Mouse (Mus musculus): ENCODE results near the gene Zan. TPM values are rescaled to one million over a fixed set of nuclear protein-coding genes. Genes with fewer than 3 reads are reported as not detected.
A peak's percentile ranks its signal among the peaks of the same experiment; 100 is the strongest.

The Zan gene
- 0.13 TPM in 1 of 2 replicates, not detected in the other for polyA plus RNA-seq (2014; fragmentation: Nextera tagmentation; extraction: Ambion mirVana)

GRCm38 (mm10) chr5:137476964-137477363 is at the start of gene Zan:
TSS of gene Zan (minus strand) at chr5:137477064.
- Histone ChIP-seq H3K9ac (ENCODE audit: low read length) (no peak within 1 kb of the TSS), H3K4me2 (ENCODE audit: low read depth, severe bottlenecking) (no peak within 1 kb of the TSS), H3K27ac (replicated peaks; ENCODE audit: low read depth, low read length) (no peak within 1 kb of the TSS), H3K27me3 (ENCODE audit: control insufficient read depth, insufficient read depth, low read length) (no peaks in the 10 kb centered on the region), H3K36me3 (ENCODE audit: control insufficient read depth, insufficient read depth, low read length) (no peaks in the 10 kb centered on the region), H3K4me3 (ENCODE audit: low read depth, low read length) (no peak within 1 kb of the TSS), H3K9me3 (ENCODE audit: control insufficient read depth, low read length) (no peaks in the 10 kb centered on the region), H3K4me1 (ENCODE audit: control insufficient read depth, insufficient read depth, low read length) (0 out of 2 replicates have a peak, but pooled peaks cover under 1% of the 10 kb centered on the region)
- DNase-seq (ENCODE audit: low spot score): no peak
- ATAC-seq (ENCODE audit: insufficient number of reproducible peaks, low FRiP score, low TSS enrichment, low read depth): no peak
- WGBS: 83% methylated on average over 5 of the region's 5 CpGs

DNA sequence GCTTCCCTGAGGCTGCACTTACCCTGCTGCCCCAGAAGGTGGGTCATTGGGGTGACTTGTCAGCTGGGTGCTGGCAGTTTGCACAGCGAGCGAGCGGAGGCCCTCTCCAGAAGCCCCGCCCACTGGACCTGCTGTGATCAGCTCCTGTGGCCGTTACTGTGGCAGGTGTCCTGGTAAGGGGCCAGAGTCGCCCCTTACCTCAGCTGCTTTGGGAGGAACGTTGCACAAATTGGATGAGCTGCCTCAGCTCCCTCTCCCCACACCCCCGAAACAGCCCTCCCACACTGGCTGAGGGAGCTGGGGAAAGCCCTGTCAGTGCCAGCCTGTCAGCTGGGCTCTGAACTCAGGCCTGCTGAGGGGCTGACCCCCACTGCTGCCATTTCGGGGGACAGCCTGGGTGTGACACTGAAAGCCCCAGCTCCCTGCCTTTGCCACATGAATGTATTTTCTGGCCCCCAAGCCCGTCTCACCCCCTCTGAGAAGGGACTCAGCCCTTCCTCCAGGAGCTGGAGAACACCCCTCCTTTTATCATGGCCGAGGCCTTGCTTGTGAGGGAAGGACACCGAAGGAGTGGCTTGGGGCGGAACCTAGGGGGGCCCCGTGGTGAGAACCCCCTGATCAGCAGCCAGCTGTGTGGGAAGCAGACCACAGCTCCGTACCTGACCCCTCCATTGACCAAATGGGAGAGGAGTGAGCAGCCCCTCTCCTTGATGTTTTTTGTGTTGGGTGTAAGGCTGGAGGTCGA is 49.5 kb upstream of the Zan start:
- Histone ChIP-seq H3K4me2 (ENCODE audit: low read depth, severe bottlenecking) (no peak overlapping the region), H3K36me3 (ENCODE audit: control insufficient read depth, insufficient read depth, low read length) (peaks cover 53% of the 10 kb centered on the region), H3K4me1 (ENCODE audit: control insufficient read depth, insufficient read depth, low read length) (peaks cover 11% of the 10 kb centered on the region), H3K27me3 (ENCODE audit: control insufficient read depth, insufficient read depth, low read length) (no peaks in the 10 kb centered on the region), H3K27ac (replicated peaks; ENCODE audit: low read depth, low read length) (no peak overlapping the region), H3K9me3 (ENCODE audit: control insufficient read depth, low read length) (no peaks in the 10 kb centered on the region), H3K9ac (ENCODE audit: low read length) (no peak overlapping the region), H3K4me3 (ENCODE audit: low read depth, low read length) (no peak overlapping the region)
- ATAC-seq (ENCODE audit: insufficient number of reproducible peaks, low FRiP score, low TSS enrichment, low read depth) (no peak), DNase-seq (ENCODE audit: low spot score) (peak; percentile 42)
- 50% methylated on average over 16 of the region's 16 CpGs for WGBS

- 82% methylated on average over 16 of the region's 16 CpGs for WGBS
These were observed 48.6 kb upstream of the Zan start for GRCm38 (mm10) chr5:137525511-137525910.

GRCm38 (mm10) chr5:137524671-137525070 is 47.8 kb upstream of the Zan start:
- H3K4me2 ChIP-seq (ENCODE audit: low read depth, severe bottlenecking): no peak overlapping the region
- H3K9me3 ChIP-seq (ENCODE audit: control insufficient read depth, low read length): no peaks in the 10 kb centered on the region
- H3K9ac ChIP-seq (ENCODE audit: low read length): no peak overlapping the region
- no peaks in the 10 kb centered on the region for H3K27me3 ChIP-seq (ENCODE audit: control insufficient read depth, insufficient read depth, low read length)
- WGBS: 92% methylated on average over 13 of the region's 13 CpGs
- H3K27ac ChIP-seq (replicated peaks; ENCODE audit: low read depth, low read length): no peak overlapping the region
- no peak for DNase-seq (ENCODE audit: low spot score)
- ATAC-seq (ENCODE audit: insufficient number of reproducible peaks, low FRiP score, low TSS enrichment, low read depth): no peak
- 0 out of 2 replicates have a peak, but pooled peaks cover 3% of the 10 kb centered on the region for H3K4me1 ChIP-seq (ENCODE audit: control insufficient read depth, insufficient read depth, low read length)
- no peak overlapping the region for H3K4me3 ChIP-seq (ENCODE audit: low read depth, low read length)
- peaks cover 67% of the 10 kb centered on the region for H3K36me3 ChIP-seq (ENCODE audit: control insufficient read depth, insufficient read depth, low read length)

More at GRCm38 (mm10) chr5:137525511-137525910, 48.6 kb upstream of the Zan start:
- Histone ChIP-seq H3K27me3 (ENCODE audit: control insufficient read depth, insufficient read depth, low read length) (no peaks in the 10 kb centered on the region), H3K4me2 (ENCODE audit: low read depth, severe bottlenecking) (no peak overlapping the region), H3K27ac (replicated peaks; ENCODE audit: low read depth, low read length) (no peak overlapping the region), H3K4me3 (ENCODE audit: low read depth, low read length) (no peak overlapping the region), H3K9ac (ENCODE audit: low read length) (no peak overlapping the region), H3K4me1 (ENCODE audit: control insufficient read depth, insufficient read depth, low read length) (peaks cover 9% of the 10 kb centered on the region), H3K9me3 (ENCODE audit: control insufficient read depth, low read length) (no peaks in the 10 kb centered on the region), H3K36me3 (ENCODE audit: control insufficient read depth, insufficient read depth, low read length) (peaks cover 61% of the 10 kb centered on the region)
- no peak for DNase-seq (ENCODE audit: low spot score)
- no peak for ATAC-seq (ENCODE audit: insufficient number of reproducible peaks, low FRiP score, low TSS enrichment, low read depth)

GRCm38 (mm10) chr5:137524251-137524515 is 47.3 kb upstream of the Zan start:
- Histone ChIP-seq H3K4me3 (ENCODE audit: low read depth, low read length) (no peak overlapping the region), H3K9ac (ENCODE audit: low read length) (no peak overlapping the region), H3K36me3 (ENCODE audit: control insufficient read depth, insufficient read depth, low read length) (peaks cover 62% of the 10 kb centered on the region), H3K4me1 (ENCODE audit: control insufficient read depth, insufficient read depth, low read length) (0 out of 2 replicates have a peak, but pooled peaks cover 3% of the 10 kb centered on the region), H3K27me3 (ENCODE audit: control insufficient read depth, insufficient read depth, low read length) (no peaks in the 10 kb centered on the region), H3K4me2 (ENCODE audit: low read depth, severe bottlenecking) (no peak overlapping the region), H3K27ac (replicated peaks; ENCODE audit: low read depth, low read length) (no peak overlapping the region), H3K9me3 (ENCODE audit: control insufficient read depth, low read length) (no peaks in the 10 kb centered on the region)
- 94% methylated on average over 8 of the region's 8 CpGs for WGBS
- ATAC-seq (ENCODE audit: insufficient number of reproducible peaks, low FRiP score, low TSS enrichment, low read depth) (no peak), DNase-seq (ENCODE audit: low spot score) (no peak)

- Histone ChIP-seq H3K4me3 (ENCODE audit: low read depth, low read length) (no peak overlapping the region), H3K36me3 (ENCODE audit: control insufficient read depth, insufficient read depth, low read length) (peaks cover 59% of the 10 kb centered on the region), H3K9ac (ENCODE audit: low read length) (no peak overlapping the region; the same call in 1 of the 2 replicates), H3K4me1 (ENCODE audit: control insufficient read depth, insufficient read depth, low read length) (0 out of 2 replicates have a peak, but pooled peaks cover 3% of the 10 kb centered on the region), H3K9me3 (ENCODE audit: control insufficient read depth, low read length) (no peaks in the 10 kb centered on the region), H3K27ac (replicated peaks; ENCODE audit: low read depth, low read length) (no peak overlapping the region), H3K4me2 (ENCODE audit: low read depth, severe bottlenecking) (no peak overlapping the region), H3K27me3 (ENCODE audit: control insufficient read depth, insufficient read depth, low read length) (no peaks in the 10 kb centered on the region)
- ATAC-seq (ENCODE audit: insufficient number of reproducible peaks, low FRiP score, low TSS enrichment, low read depth) (no peak), DNase-seq (ENCODE audit: low spot score) (no peak)
- WGBS: 87% methylated on average over 25 of the region's 25 CpGs
These were observed 46.8 kb upstream of the Zan start for GRCm38 (mm10) chr5:137523396-137524250.

DNA sequence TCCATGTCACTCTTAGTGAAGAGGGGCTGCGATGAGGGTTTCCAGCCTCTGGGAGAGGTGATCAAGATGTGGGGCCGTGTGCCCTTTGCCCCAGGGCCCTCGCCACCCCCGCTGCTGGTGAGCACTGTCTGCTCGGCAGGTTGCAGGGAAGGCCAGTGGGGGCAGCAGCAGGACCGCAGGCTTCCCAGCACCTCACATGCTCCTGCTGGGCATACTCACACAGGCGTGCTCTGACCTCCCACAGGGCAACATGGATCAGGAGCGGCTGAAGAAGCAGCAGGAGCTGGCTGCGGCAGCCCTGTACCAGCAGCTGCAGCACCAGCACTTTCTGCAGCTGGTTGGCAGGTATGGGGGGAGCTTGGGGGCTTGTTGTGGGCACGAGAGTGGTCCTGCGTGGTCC is 45.8 kb upstream of the Zan start:
- DNase-seq (ENCODE audit: low spot score): no peak
- 85% methylated on average over 11 of the region's 11 CpGs for WGBS
- Histone ChIP-seq H3K4me3 (ENCODE audit: low read depth, low read length) (no peak overlapping the region), H3K9me3 (ENCODE audit: control insufficient read depth, low read length) (no peaks in the 10 kb centered on the region), H3K36me3 (ENCODE audit: control insufficient read depth, insufficient read depth, low read length) (peaks cover 52% of the 10 kb centered on the region), H3K9ac (ENCODE audit: low read length) (no peak overlapping the region), H3K27me3 (ENCODE audit: control insufficient read depth, insufficient read depth, low read length) (no peaks in the 10 kb centered on the region), H3K4me2 (ENCODE audit: low read depth, severe bottlenecking) (no peak overlapping the region), H3K27ac (replicated peaks; ENCODE audit: low read depth, low read length) (no peak overlapping the region), H3K4me1 (ENCODE audit: control insufficient read depth, insufficient read depth, low read length) (0 out of 2 replicates have a peak, but pooled peaks cover 3% of the 10 kb centered on the region)
- no peak for ATAC-seq (ENCODE audit: insufficient number of reproducible peaks, low FRiP score, low TSS enrichment, low read depth)

DNA sequence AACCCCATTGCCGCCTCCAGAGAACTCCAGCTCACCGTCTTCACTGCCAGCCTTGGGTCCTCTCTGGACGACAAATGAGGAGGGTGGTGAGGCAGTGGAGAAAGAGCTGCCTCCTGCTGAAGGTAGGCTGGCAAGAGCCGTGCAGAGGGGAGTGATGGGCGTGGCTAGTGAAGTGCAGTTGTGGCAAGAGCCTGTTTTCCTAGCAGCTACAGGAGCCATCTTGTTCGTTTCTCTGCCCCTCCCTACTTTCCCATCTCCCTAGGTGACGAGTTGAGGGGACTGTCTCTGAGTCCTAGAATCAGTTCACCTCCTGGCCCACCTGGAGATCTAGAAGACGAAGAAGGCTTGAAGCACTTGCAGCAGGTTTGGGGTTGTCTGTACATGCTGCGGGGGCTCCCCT is 45.0 kb upstream of the Zan start:
- Histone ChIP-seq H3K27ac (replicated peaks; ENCODE audit: low read depth, low read length) (no peak overlapping the region), H3K27me3 (ENCODE audit: control insufficient read depth, insufficient read depth, low read length) (no peaks in the 10 kb centered on the region), H3K4me1 (ENCODE audit: control insufficient read depth, insufficient read depth, low read length) (no peaks in the 10 kb centered on the region), H3K9me3 (ENCODE audit: control insufficient read depth, low read length) (no peaks in the 10 kb centered on the region), H3K36me3 (ENCODE audit: control insufficient read depth, insufficient read depth, low read length) (peaks cover 52% of the 10 kb centered on the region), H3K4me3 (ENCODE audit: low read depth, low read length) (no peak overlapping the region), H3K4me2 (ENCODE audit: low read depth, severe bottlenecking) (no peak overlapping the region), H3K9ac (ENCODE audit: low read length) (no peak overlapping the region)
- DNase-seq (ENCODE audit: low spot score): no peak
- ATAC-seq (ENCODE audit: insufficient number of reproducible peaks, low FRiP score, low TSS enrichment, low read depth): no peak
- WGBS: 84% methylated on average over 9 of the region's 9 CpGs

Data from limb, embryonic 11.5 days (tissue).